Comparison of ENCODE assay signal across 23 mouse cellular contexts in the genomic region with DNA sequence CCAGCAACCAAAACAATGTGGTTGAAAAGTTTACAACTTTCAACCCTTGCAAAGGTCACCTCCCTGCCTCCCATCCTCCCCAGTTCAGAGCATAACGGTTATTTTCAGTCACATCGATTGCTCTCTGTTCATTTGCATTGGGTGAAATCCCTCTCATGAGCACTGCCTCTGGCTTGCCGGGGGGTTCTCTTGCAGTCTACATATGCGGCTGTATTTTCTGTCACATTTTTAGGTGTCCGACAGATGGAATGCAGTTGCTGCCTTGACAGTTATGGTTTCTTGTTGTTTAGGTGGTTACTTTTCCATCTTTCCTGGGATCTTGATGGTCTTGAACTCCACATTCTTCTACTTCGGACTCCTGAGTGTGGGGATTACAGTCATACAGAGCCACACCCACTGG.
DNase-seq lines count a peak whose midpoint lies in the region; ATAC-seq lines count a peak whose summit lies in the region.
"Had no signal": no experiment of that assay in that cellular context is flagged by ENCODE, and none has a peak within 500 bp of the region (broad histone marks: within the 10 kb centered on the region; RNA-seq: fewer than 3 reads in every experiment).

No protein-coding gene starts in this region.

- H3K4me2 ChIP-seq in lung, embryonic 16.5 days (ENCODE audit: low read depth, low read length) = no peak overlapping the region
- H3K4me2 ChIP-seq: forebrain, embryonic 13.5 days; kidney, embryonic 15.5 days; liver, embryonic 13.5 days; stomach, embryonic 15.5 days had no signal

- H3K9ac ChIP-seq in lung, embryonic 16.5 days (ENCODE audit: low read length) = no peak overlapping the region
- H3K9ac ChIP-seq: forebrain, embryonic 13.5 days; kidney, embryonic 15.5 days; liver, embryonic 13.5 days; stomach, embryonic 15.5 days had no signal

- H3K27me3 ChIP-seq in lung, embryonic 16.5 days (ENCODE audit: control insufficient read depth, insufficient read depth, low read depth, low read length) = no peaks in the 10 kb centered on the region
- H3K27me3 ChIP-seq: forebrain, embryonic 13.5 days; kidney, embryonic 15.5 days; liver, embryonic 13.5 days; stomach, embryonic 15.5 days had no signal

- no peaks in the 10 kb centered on the region for H3K9me3 ChIP-seq in lung, embryonic 16.5 days (ENCODE audit: control insufficient read depth, low read length)
- H3K9me3 ChIP-seq: forebrain, embryonic 13.5 days; G1E; heart, embryonic 10.5 days; hindbrain, embryonic 10.5 days; kidney, embryonic 15.5 days; liver, embryonic 13.5 days; midbrain, embryonic 10.5 days; stomach, embryonic 15.5 days had no signal

- peaks cover 18% of the 10 kb centered on the region for H3K4me1 ChIP-seq in lung, embryonic 16.5 days (replicated peaks; ENCODE audit: control insufficient read depth, insufficient read depth, low read length)
- H3K4me1 ChIP-seq: liver, embryonic 13.5 days; stomach, embryonic 15.5 days had no signal

- H3K36me3 ChIP-seq in lung, embryonic 16.5 days (ENCODE audit: control insufficient read depth, insufficient read depth, low read length) = no peaks in the 10 kb centered on the region
- H3K36me3 ChIP-seq: G1E; heart, embryonic 10.5 days; hindbrain, embryonic 10.5 days; kidney, embryonic 15.5 days; liver, embryonic 13.5 days; midbrain, embryonic 10.5 days; stomach, embryonic 15.5 days had no signal

- no peak overlapping the region for H3K4me3 ChIP-seq in lung, embryonic 16.5 days (ENCODE audit: low read length)
- H3K4me3 ChIP-seq: forebrain, embryonic 13.5 days; heart, embryonic 10.5 days; hindbrain, embryonic 10.5 days; kidney, embryonic 15.5 days; left cerebral cortex, adult 2 months; liver, embryonic 13.5 days; midbrain, embryonic 10.5 days; stomach, embryonic 15.5 days had no signal

- peak; percentile 8; the same call in 1 of the 2 replicates for ATAC-seq in lung, embryonic 16.5 days (ENCODE audit: low read depth)
- ATAC-seq in CD4-positive, CD25-positive, alpha-beta regulatory T cell, adult 4 months = peak; percentile 81
- peak; percentile 42; the same call in 1 of the 2 replicates for ATAC-seq in monocyte, adult 5-6 weeks (replicated peaks; ENCODE audit: insufficient number of reproducible peaks, low FRiP score, low TSS enrichment, poor library complexity, severe bottlenecking)
- ATAC-seq: midbrain, embryonic 16.5 days had no signal

- peak overlapping the region; percentile 75 for H3K27ac ChIP-seq in lung, embryonic 16.5 days (ENCODE audit: low read length)
- H3K27ac ChIP-seq: forebrain, embryonic 13.5 days; heart, embryonic 10.5 days; hindbrain, embryonic 10.5 days; left cerebral cortex, adult 2 months; liver, embryonic 13.5 days; midbrain, embryonic 10.5 days; stomach, embryonic 15.5 days had no signal

- DNase-seq in lung, postnatal 14 days = no peak
- DNase-seq in B cell, adult 2 months = peak; percentile 67 to 70
- no peak for DNase-seq in MN1 (ENCODE audit: low spot score)
- no peak for DNase-seq in gastrocnemius, adult 8-10 months (ENCODE audit: low spot score in 2 of 2)
- DNase-seq: adrenal gland, postnatal 10 days; cerebellum, adult 2 months; cerebellum, postnatal 36 days; kidney, adult 11 months; kidney, postnatal 4 days; liver, embryonic 13.5 days; thymus, postnatal 36 days had no signal

- WGBS in lung, embryonic 16.5 days = 55% methylated on average over 6 of the region's 6 CpGs

Comparison
In these comparisons a context has a peak if more than half of its experiments do, and no peak if none do; other contexts are left out.
1. ATAC-seq: peak in every context shown above with its lines; median percentile 81 in CD4-positive, CD25-positive, alpha-beta regulatory T cell, adult 4 months; 42 in monocyte, adult 5-6 weeks; 8 in lung, embryonic 16.5 days.
2. DNase-seq: peak in B cell, adult 2 months (2 of 2); none in lung, postnatal 14 days (single experiment), MN1 (single experiment) and gastrocnemius, adult 8-10 months (0 of 2).